Mouse (Mus musculus) cerebellum, adult 2 months (tissue): Measurements from ENCODE around the gene Plcd1.

Source experiments
- CTCF ChIP-seq: fragments of 200-500 bp; IDR thresholded peaks from 2 replicates; pipeline ENCODE4 v1.5.1; 2011; ENCODE audit warnings: low read depth, mild to moderate bottlenecking, control low read depth, low read length, moderate library complexity, borderline replicate concordance; ENCODE audit not compliant: insufficient read depth
- POLR2A ChIP-seq: fragments of 200-500 bp; IDR thresholded peaks from 2 replicates; pipeline ENCODE4 v1.6.1; 2011; ENCODE audit warnings: low read length, control low read depth, borderline replicate concordance; ENCODE audit not compliant: insufficient read depth

DNA sequence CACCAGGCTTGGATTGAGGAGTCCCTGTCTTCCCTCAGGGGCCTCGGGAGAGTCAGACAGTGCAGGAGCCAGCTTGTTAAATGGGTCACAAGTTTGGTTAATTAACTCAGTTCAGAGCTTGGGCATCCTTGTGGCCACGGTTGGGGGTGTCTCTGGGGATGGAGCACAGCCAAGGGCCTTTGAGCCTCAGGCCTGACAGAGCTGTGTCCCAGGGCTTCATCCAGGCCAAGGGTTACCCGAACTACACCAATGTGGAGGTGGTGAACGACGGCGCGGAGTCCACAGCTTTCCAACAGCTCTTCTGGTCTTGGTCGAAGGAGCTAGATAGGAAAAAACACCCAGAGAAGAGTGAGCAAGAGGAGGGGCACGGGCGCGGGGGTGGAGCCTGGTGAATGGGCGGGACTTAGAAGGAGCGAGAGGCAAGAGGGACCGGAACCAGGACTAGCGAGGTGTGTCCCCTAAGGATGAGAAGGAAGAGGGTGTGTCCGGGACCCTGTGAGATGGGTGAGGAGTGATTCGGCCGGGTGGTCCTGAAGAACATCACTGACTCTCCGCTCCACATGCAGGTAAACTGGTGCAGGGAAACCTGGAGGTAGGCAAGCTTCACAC is 30.2 kb downstream of the Plcd1 start:
- no peak for TF ChIP-seq CTCF
- no peak for TF ChIP-seq POLR2A
